Mouse (Mus musculus): Measurements from ENCODE around the gene Prkd1. TPM values are rescaled to one million over a fixed set of nuclear protein-coding genes. Genes with fewer than 3 reads are reported as not detected.

Gene Prkd1
- 1.7 and 6.3 TPM in 2 replicates for polyA plus RNA-seq (2021; fragmentation: Nextera tagmentation)
- long read RNA-seq, experiment 1, transcript Prkd1-201 (19 exons, 3,653 nt): major isoform, 5 of 13 reads
- long read RNA-seq, experiment 1, partial matches to known transcripts: 4 of 13 reads
- long read RNA-seq, experiment 1, other reads (novel, unspliced or antisense): 4 of 13 reads
- long read RNA-seq, experiment 2: 0 reads

GRCm38 (mm10) chr12:50648671-50649541 lies at the start of gene Prkd1:
Gene Prkd1 (minus strand): TSS chr12:50649098.

All from left cerebral cortex, adult 6 months (tissue).